Mouse (Mus musculus) limb, embryonic 11.5 days (tissue): ENCODE results near the gene Ushbp1. TPM values are rescaled to one million over a fixed set of nuclear protein-coding genes. Genes with fewer than 3 reads are reported as not detected.

Source experiments
- ATAC-seq: fragments of 200-750 bp; cut with Nextera tagmentation; 2 replicates; pipeline ENCODE4 v1.8.0; 2017; ENCODE audit warnings: low read depth; ENCODE audit not compliant: insufficient number of reproducible peaks, low FRiP score, low TSS enrichment
- DNase-seq: peaks from one replicate; pipeline ENCODE4 v3.0.0-alpha.2; 2015; ENCODE audit warnings: low spot score
- H3K27ac ChIP-seq: fragments of 300-500 bp; sonication (generic); replicated peaks from 2 replicates; pipeline ENCODE4 v1.5.1; 2014; ENCODE audit warnings: low read depth, mild to moderate bottlenecking, low read length
- H3K27me3 ChIP-seq: fragments of 300-500 bp; sonication (generic); 2 replicates; pipeline ENCODE4 v1.6.1; 2014; ENCODE audit warnings: mild to moderate bottlenecking, low read length, mixed read lengths; ENCODE audit not compliant: control insufficient read depth, insufficient read depth
- H3K36me3 ChIP-seq: fragments of 300-500 bp; sonication (generic); 2 replicates; pipeline ENCODE4 v1.6.1; 2014; ENCODE audit warnings: mild to moderate bottlenecking, low read length, moderate library complexity, mixed read lengths; ENCODE audit not compliant: control insufficient read depth, insufficient read depth
- H3K4me1 ChIP-seq: fragments of 300-500 bp; sonication (generic); 2 replicates; pipeline ENCODE4 v1.6.1; 2014; ENCODE audit warnings: low read length, mixed read lengths; ENCODE audit not compliant: control insufficient read depth, insufficient read depth
- H3K4me2 ChIP-seq: fragments of 300-500 bp; sonication (generic); 2 replicates; pipeline ENCODE4 v1.6.1; 2014; ENCODE audit warnings: low read depth, mild to moderate bottlenecking, moderate library complexity; ENCODE audit not compliant: severe bottlenecking
- H3K4me3 ChIP-seq: fragments of 300-500 bp; sonication (generic); 2 replicates; pipeline ENCODE4 v1.5.1; 2014; ENCODE audit warnings: low read depth, low read length
- H3K9ac ChIP-seq: fragments of 300-500 bp; sonication (generic); 2 replicates; pipeline ENCODE4 v1.6.1; 2014; ENCODE audit warnings: mild to moderate bottlenecking, low read length
- H3K9me3 ChIP-seq: fragments of 300-500 bp; sonication (generic); 2 replicates; pipeline ENCODE4 v1.6.1; 2016; ENCODE audit warnings: low read length; ENCODE audit not compliant: control insufficient read depth
- WGBS: fragments of 180-500 bp; shearing (Covaris S2); extraction: QIAGEN DNeasy Blood & Tissue Kit; methylation state at CpG from one replicate; pipeline ENCODE4 v1.1.7; 2014; 5-methylcytosine and 5-hydroxymethylcytosine counted together
- polyA plus RNA-seq: library from polyadenylated mRNA; unstranded; fragments of >200 nt; fragmentation: Nextera tagmentation; extraction: Ambion mirVana; gene quantifications from 2 replicates; pipeline ENCODE4 v1.2.1, GENCODE M21; 2014

Gene Ushbp1
- polyA plus RNA-seq, 1 experiment from 2014 or later, result 3.4 TPM

DNA sequence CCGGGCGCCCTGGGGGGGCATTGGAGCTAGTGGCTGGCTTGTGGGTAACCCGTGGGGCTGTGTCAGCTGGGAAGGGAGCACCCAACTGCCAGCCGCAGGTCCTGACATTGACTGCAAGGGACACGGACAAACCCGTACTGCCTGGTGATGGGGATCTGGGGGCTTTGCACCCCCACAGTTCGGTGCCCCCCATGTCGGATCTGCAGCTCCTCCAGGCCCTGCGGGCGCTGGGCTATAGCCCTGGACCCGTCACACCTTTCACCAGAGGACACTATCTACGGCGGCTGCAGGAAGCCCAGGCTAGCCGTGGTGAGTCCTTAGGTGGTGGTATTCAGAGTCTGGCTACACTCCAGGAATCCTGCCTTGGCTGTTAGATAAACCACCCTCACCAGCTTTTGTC, 11.8 kb upstream of the Ushbp1 start:
- Histone ChIP-seq H3K4me2 (no peak overlapping the region), H3K27ac (no peak overlapping the region), H3K4me3 (no peak overlapping the region; the same call in 1 of the 2 replicates), H3K9ac (0 out of 2 replicates have a peak overlapping the region, but pooled peaks have one; percentile 7), H3K36me3 (peaks cover 10% of the 10 kb centered on the region; the same call in 1 of the 2 replicates), H3K4me1 (peaks cover 4% of the 10 kb centered on the region; the same call in 1 of the 2 replicates), H3K27me3 (no peaks in the 10 kb centered on the region), H3K9me3 (no peaks in the 10 kb centered on the region)
- DNase-seq (peak; percentile 21), ATAC-seq (no peak)
- WGBS, result 94% methylated on average over 14 of the region's 14 CpGs

- H3K4me3 ChIP-seq, result peak overlapping the region; percentile 81
- peak overlapping the region; percentile 69 for H3K9ac ChIP-seq
- under 1% methylated on average over 55 of the region's 55 CpGs for WGBS
- peaks cover 10% of the 10 kb centered on the region; the same call in 1 of the 2 replicates for H3K36me3 ChIP-seq
- peak overlapping the region; percentile 93 for H3K4me2 ChIP-seq
- DNase-seq (peak; percentile 89), ATAC-seq (peak; percentile 70)
- no peaks in the 10 kb centered on the region for H3K9me3 ChIP-seq
- peaks cover 4% of the 10 kb centered on the region; the same call in 1 of the 2 replicates for H3K4me1 ChIP-seq
- peak overlapping the region; percentile 44 for H3K27ac ChIP-seq
- H3K27me3 ChIP-seq, result no peaks in the 10 kb centered on the region
Observed at GRCm38 (mm10) chr8:71406099-71407015, 10.8 kb upstream of the Ushbp1 start.

DNA sequence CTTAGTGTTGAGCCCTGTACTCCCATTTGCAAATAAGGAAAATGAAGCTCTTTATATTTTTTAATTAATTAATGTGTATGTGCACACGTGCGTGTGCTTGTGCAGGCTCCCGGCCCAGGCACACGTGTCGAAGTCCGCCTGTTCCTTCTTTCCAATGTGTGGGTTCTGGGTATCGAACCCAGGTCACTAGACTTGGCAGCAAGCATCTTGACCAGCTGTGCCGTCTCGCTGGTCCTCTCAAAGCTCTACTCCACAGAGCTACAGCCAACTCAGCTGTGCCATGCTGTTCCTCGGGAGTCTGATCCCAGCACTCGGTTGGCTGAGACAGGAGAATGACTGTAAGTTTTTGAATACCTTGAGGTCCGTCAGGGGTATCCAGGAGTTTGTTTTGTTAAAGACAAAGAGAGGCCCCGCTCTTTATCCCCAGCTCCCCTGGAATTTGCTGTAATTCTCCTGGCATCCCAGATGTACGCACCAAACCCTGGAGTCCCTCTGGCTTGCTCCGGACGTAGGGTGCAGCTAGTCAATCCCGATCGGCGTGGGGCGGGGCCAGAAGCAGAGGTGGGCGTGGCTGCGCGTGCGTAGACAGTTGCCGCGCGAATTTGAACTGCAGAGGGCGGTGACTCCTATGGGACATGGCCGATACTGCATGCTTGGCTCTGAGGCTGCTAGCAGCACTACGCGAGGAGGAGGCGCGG, 9.9 kb upstream of the Ushbp1 start, which contains the start of gene Ankle1:
Gene Ankle1 (plus strand): TSS at position 610 of the 698 bp plus-strand sequence.
- no peaks in the 10 kb centered on the region for H3K9me3 ChIP-seq
- no peaks in the 10 kb centered on the region for H3K27me3 ChIP-seq
- DNase-seq (peak; percentile 99), ATAC-seq (peak; percentile 87)
- H3K4me3 ChIP-seq, result peak within 1 kb of the TSS; percentile 81
- 18% methylated on average over 33 of the region's 33 CpGs for WGBS
- H3K4me2 ChIP-seq, result peak within 1 kb of the TSS; percentile 93
- peaks cover 4% of the 10 kb centered on the region; the same call in 1 of the 2 replicates for H3K4me1 ChIP-seq
- H3K27ac ChIP-seq, result peak within 1 kb of the TSS; percentile 44
- H3K9ac ChIP-seq, result peak within 1 kb of the TSS; percentile 69
- H3K36me3 ChIP-seq, result peaks cover 10% of the 10 kb centered on the region; the same call in 1 of the 2 replicates

- Histone ChIP-seq H3K36me3 (peaks cover 10% of the 10 kb centered on the region; the same call in 1 of the 2 replicates), H3K4me3 (0 out of 2 replicates have a peak overlapping the region, but pooled peaks have one; percentile 81), H3K9ac (no peak overlapping the region), H3K27me3 (no peaks in the 10 kb centered on the region), H3K27ac (no peak overlapping the region), H3K4me1 (peaks cover 4% of the 10 kb centered on the region; the same call in 1 of the 2 replicates), H3K4me2 (peak overlapping the region; percentile 93; the same call in 1 of the 2 replicates), H3K9me3 (no peaks in the 10 kb centered on the region)
- no peak for DNase-seq
- 87% methylated on average over 9 of the region's 9 CpGs for WGBS
- no peak for ATAC-seq
Observed at GRCm38 (mm10) chr8:71404951-71405351, 9.3 kb upstream of the Ushbp1 start.

GRCm38 (mm10) chr8:71404011-71404410, 8.4 kb upstream of the Ushbp1 start:
- no peak for DNase-seq

GRCm38 (mm10) chr8:71403107-71403885, 7.7 kb upstream of the Ushbp1 start:
- H3K4me2 ChIP-seq, result no peak overlapping the region
- DNase-seq, result no peak
- ATAC-seq, result no peak
- peaks cover 4% of the 10 kb centered on the region; the same call in 1 of the 2 replicates for H3K4me1 ChIP-seq
- H3K36me3 ChIP-seq, result peaks cover 6% of the 10 kb centered on the region; the same call in 1 of the 2 replicates
- H3K4me3 ChIP-seq, result no peak overlapping the region
- no peak overlapping the region for H3K9ac ChIP-seq
- no peaks in the 10 kb centered on the region for H3K27me3 ChIP-seq
- 84% methylated on average over 6 of the region's 6 CpGs for WGBS
- no peak overlapping the region for H3K27ac ChIP-seq
- H3K9me3 ChIP-seq, result no peaks in the 10 kb centered on the region

More at GRCm38 (mm10) chr8:71404011-71404410, 8.4 kb upstream of the Ushbp1 start:
- Histone ChIP-seq H3K27ac (no peak overlapping the region), H3K27me3 (no peaks in the 10 kb centered on the region), H3K4me3 (no peak overlapping the region), H3K4me1 (peaks cover 4% of the 10 kb centered on the region; the same call in 1 of the 2 replicates), H3K36me3 (peaks cover 7% of the 10 kb centered on the region; the same call in 1 of the 2 replicates), H3K9me3 (no peaks in the 10 kb centered on the region), H3K4me2 (no peak overlapping the region), H3K9ac (no peak overlapping the region)
- WGBS, result 93% methylated on average over 8 of the region's 8 CpGs
- ATAC-seq, result no peak

- ATAC-seq, result no peak
- Histone ChIP-seq H3K27me3 (no peaks in the 10 kb centered on the region), H3K9ac (no peak overlapping the region), H3K4me2 (no peak overlapping the region), H3K9me3 (no peaks in the 10 kb centered on the region), H3K27ac (no peak overlapping the region), H3K36me3 (peaks cover 4% of the 10 kb centered on the region; the same call in 1 of the 2 replicates), H3K4me1 (peaks cover 6% of the 10 kb centered on the region; the same call in 1 of the 2 replicates), H3K4me3 (no peak overlapping the region)
- WGBS, result 89% methylated on average over 9 of the region's 9 CpGs
- no peak for DNase-seq
Observed at GRCm38 (mm10) chr8:71402446-71402964, 6.9 kb upstream of the Ushbp1 start.
